Mouse (Mus musculus) urinary bladder, adult 2 months (tissue): ENCODE data around the gene Lrmda. TPM values are rescaled to one million over a fixed set of nuclear protein-coding genes. Genes with fewer than 3 reads are reported as not detected.

ENCODE experiments used
- DNase-seq: peaks from one replicate; pipeline ENCODE4 v3.0.0; 2022; ENCODE audit warnings: low spot score
- polyA plus RNA-seq: library from polyadenylated mRNA; depleted of rRNA; stranded (reverse); fragments of >200 nt; gene quantifications from 2 replicates; pipeline ENCODE4 v1.2.3, GENCODE M21; 2012

Lrmda gene
- polyA plus RNA-seq, 1 experiment, result 0.74 TPM

GRCm38 (mm10) chr14:22093124-22093523, 73.6 kb downstream of the Lrmda start:
- DNase-seq, result no peak

DNA sequence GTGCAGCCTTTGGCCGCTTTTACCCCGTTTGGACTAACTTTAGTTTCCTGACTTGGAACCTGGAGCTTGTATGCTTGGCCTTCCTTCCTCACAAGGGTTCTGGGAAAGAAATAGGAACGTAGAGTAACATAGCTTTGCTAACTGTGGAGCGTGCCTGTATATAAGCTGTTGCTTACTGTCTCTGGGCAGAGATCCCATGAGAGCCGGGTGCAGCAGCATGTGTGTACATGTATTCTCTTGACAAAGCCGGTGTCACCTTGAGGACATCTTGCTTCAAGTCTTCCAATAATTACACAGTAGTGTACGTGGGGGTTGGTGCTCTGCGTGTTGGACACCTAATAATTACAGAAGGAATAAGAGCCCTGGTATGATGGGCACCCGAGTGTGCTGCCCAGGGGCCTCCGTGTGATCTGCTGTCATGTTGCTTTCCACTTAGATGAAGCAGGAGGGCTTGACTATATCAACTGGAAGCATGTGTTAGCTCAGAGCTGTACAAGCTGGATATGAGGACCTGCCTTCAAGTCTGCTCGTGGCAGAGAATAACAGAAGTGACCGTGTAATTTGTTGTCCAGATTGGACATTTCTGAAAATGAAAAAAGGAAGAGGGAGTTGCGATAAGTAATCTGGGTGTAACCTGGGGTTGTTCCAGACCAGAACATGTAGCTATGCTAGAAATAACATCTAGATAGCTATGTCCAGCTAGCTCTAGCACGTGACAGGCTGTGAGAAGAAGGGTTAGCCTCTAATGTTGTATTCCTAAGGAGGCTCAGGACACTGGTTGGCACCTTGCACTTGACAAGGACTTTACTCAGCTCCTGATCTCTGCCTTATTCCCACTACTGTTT, 82.7 kb downstream of the Lrmda start:
- DNase-seq, result no peak

DNA sequence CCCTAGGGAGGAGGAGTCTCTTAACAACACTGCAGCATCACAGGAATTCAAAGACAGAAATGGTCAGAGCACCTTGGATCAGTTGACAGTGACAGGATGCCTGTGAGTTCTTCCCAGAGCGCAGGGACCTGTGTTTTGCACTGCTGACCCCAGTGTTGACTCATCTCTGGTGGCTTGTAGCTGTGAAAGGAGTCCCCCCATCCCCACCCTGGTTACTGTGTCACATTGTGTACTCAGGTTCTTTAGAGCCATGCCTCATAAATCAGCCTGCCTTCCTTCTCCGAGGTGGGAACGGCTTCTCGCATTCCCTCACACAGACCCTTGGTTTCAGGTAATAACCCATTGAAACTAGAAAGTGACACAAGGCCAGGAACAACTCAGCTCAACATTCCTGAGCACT, 86.3 kb downstream of the Lrmda start:
- DNase-seq, result no peak

- no peak for DNase-seq
Observed at GRCm38 (mm10) chr14:22106777-22107176, 87.3 kb downstream of the Lrmda start.

DNA sequence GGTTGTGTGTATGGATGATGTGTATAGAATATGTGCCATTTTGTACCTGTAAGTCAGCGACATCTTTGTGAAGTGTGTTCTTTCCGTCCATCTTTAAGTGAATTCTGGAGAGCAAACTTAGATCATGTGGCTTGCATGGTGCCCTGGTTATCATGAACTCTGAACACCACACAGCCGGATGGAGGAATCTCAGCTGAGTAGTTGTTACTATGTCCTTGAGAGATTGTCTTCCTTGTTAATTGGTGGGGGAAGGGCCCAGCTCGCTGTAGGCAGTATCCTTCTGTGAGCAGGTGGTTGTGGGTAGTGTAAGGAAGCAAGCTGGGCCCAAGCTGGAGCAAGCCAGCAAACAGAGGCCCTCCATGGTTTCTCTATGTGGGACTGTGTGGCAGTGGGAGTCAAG, 89.9 kb downstream of the Lrmda start:
- no peak for DNase-seq

GRCm38 (mm10) chr14:22113463-22114361, 94.2 kb downstream of the Lrmda start:
- DNase-seq, result no peak

- DNase-seq, result no peak
Observed at GRCm38 (mm10) chr14:22114651-22115351, 95.3 kb downstream of the Lrmda start.

GRCm38 (mm10) chr14:22118096-22118495, 98.6 kb downstream of the Lrmda start:
- no peak for DNase-seq

- no peak for DNase-seq
Observed at GRCm38 (mm10) chr14:22118512-22118911, 99.0 kb downstream of the Lrmda start.

DNA sequence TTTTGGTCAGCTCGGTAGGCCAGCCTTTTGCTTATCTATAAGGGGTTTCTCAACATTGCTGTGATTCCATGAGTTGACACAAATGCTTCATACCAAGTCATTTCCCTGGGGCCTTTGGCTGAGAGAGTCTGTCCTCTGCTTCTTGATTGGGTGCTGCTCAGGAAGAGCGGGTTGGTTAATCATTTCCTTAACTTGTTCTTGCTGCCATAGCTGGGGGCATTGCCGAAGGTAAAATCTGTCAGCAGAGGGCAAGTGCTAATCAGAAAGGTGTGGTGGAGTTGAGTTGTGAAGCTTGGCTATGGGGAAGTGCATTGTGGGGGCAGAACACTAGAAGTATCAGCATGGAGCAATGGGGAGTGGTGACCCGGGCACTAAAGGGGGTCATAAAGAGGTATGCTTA, 106.8 kb downstream of the Lrmda start:
- DNase-seq, result no peak

GRCm38 (mm10) chr14:22126859-22127258, 107.3 kb downstream of the Lrmda start:
- no peak for DNase-seq

GRCm38 (mm10) chr14:22130950-22131585, 111.6 kb downstream of the Lrmda start:
- no peak for DNase-seq

DNA sequence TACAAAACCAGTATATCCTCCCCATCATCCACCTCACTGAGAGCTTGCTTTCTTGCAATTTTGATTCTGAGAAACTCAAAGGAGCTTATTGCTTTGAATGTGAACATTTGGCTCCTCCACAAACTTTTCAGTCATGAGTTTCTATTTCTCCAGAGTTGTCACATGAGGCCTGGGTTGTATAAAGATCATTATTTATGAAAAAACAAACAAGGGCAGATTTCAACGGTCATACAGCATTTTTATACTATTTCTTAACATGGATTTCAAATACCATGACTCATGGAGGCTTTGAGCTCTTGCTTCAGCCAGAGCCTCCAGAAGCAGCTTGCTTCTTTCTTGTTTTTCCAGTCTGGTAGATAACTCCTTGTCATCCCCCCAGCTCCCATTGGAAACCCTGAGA, 119.8 kb downstream of the Lrmda start:
- no peak for DNase-seq

DNA sequence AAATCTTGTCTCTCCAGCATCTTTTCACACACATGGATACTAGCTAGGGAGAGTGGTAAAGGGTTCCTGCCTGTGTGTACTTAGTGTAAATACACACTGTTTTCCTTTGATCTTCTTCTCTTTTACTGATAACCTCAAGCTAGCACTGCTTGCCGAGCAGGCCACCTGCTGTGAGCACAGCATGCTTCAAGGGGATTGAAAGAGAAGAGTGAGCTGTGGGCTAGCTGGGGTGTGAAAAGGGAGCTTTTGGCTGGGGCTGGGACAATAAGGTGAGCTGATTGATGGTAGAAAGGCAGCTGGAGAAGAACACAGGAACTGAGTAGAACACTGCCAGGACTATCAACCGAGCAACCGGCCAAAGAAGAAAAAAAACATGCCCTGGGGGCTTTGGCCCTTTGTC, 124.5 kb downstream of the Lrmda start:
- no peak for DNase-seq

DNA sequence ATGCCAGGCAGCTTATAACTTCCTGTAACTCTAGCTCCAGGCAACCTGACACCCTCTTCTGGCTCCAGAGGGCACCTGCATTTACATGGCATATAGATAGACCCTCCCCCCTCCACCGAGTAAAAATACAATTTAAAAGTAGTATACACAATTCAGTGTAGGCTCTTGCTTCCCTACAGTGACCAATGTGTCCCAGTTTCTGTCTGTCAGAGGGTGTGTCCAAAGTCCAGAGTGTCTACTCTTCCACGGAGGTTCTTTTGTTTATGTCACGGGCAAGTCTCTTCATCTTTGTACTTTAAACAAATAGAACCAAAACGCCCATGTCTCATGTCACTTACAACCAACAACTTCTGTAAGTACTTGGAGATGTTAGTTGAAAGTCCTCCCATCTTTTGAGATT, 126.4 kb downstream of the Lrmda start:
- DNase-seq, result no peak

- DNase-seq, result no peak
Observed at GRCm38 (mm10) chr14:22146508-22147044, 127.1 kb downstream of the Lrmda start.

DNA sequence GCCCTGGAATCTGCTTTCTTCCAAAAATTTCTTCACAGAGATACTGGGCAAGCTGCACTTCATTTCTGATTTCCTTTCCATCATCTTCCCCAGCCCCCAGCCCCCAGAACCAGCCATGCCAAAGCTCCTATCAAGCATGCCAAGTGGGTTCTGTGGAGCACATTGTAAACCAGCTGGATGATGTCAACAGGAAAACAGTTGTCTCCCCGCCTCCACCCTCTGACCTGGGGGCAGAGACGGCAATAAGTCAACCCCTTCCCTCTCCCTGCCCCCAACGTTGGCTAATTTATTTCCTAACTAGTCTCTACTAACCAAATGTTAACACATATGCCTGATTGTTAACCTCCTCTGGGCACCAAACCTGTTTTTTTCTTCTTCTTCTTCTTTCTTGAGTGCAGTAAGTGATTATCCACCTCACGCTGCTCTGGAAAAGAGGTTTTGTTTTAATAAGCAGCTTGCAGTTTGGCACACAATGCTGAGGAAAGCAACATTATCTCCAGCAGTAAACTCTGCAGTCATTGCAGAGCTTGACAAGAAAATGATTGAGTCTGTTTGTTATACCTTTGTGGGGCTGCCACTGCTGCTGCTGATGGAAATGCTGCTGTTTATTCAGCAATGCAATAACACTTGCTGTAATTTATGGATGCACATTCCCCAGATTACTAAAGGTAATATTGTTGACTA, 128.0 kb downstream of the Lrmda start:
- no peak for DNase-seq

DNA sequence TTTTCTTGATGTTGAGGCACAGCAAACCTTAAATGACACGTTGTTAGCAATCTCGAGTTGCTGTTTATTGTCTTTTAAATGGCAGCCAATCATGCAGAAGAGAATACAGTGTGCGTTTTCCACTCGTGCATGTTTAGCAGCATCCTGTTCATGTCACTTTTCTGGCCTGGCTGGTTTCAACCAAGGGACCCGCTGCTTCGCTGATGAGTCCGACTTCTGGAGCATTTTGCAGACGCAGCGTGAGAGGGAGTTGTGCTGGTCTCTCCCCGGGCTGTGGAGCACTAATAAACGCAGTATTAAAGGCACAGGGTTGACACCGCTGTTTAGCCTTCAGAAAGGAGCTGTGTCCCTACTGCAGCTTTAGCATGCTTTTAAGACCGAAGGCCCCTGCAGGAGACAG, 133.2 kb downstream of the Lrmda start:
- DNase-seq, result no peak

- no peak for DNase-seq
Observed at GRCm38 (mm10) chr14:22154096-22154495, 134.6 kb downstream of the Lrmda start.

DNA sequence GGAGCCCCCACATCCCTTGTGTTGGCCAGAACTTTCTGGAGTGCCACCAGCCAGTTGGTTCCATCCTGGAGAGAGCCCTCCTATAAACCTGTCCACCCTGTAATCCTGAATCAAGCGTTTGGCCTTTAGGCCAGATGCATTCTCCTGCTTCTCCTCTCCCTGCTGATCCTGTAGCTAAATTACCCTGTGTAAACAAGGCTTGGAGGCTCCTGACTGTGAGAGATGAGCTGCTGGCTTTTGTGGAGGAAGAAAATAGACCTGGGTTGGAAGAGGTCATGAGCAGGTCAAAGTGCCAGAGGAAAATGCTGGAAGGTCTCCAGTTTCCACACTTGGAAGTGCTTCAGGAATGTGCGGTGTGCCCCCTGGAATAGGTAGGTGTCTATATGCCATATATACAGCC, 135.5 kb downstream of the Lrmda start:
- no peak for DNase-seq

DNA sequence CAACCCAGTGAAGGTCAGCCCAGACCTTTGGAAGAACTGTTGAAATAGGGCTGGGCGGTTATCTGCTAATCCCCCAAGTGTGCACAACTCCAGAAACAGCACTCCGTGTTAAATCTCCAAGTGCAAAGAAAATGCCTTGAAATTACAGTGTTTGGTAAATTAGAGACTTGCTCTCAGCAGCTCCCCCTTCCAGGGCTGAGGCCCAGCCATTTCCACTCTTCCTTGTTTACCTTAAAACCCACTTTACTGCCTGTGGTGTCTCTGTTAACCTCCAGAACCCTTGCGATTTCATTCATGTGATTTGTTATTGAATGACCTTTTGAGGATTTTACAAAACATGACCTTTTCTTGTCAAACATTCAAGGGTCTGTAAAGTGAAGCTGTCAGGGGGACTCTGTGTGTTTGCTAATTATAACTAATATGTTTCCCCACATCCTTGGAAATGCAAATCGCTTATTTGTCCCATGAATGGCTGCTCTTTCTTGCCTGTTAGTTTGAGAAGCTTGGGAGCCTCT, 136.1 kb downstream of the Lrmda start:
- DNase-seq, result no peak
